Mouse (Mus musculus): Measurements from ENCODE around the gene Bag3.

GRCm38 (mm10) chr7:128540111-128540510 is 16.7 kb downstream of the Bag3 start:
- no peak for TF ChIP-seq GATA1 (IDR thresholded peaks at IDR 0.05; ENCODE audit: low read length)
- no peak for TF ChIP-seq TAL1 (IDR thresholded peaks at IDR 0.05; ENCODE audit: low read length)
